Mouse (Mus musculus): ENCODE results near the gene Spock1.
"Not testable (repeated sequence)": the region's sequence is repeated elsewhere in the genome, so short reads cannot be mapped to it uniquely, and the experiment has no call there.

Gene Spock1

GRCm38 (mm10) chr13:57595032-57595760, 312.9 kb downstream of the Spock1 start:
- DNase-seq (ENCODE audit: low spot score in 2 of 2), result no peak

GRCm38 (mm10) chr13:57589338-57589914, 318.7 kb downstream of the Spock1 start:
- DNase-seq (ENCODE audit: low spot score in 2 of 2), result not testable (repeated sequence)

GRCm38 (mm10) chr13:57588558-57589273, 319.4 kb downstream of the Spock1 start:
- peak in 1 of 2 experiments; percentile 4 for DNase-seq (ENCODE audit: low spot score in 2 of 2)

GRCm38 (mm10) chr13:57585131-57585530, 323.0 kb downstream of the Spock1 start:
- DNase-seq (ENCODE audit: low spot score in 2 of 2), result no peak

DNA sequence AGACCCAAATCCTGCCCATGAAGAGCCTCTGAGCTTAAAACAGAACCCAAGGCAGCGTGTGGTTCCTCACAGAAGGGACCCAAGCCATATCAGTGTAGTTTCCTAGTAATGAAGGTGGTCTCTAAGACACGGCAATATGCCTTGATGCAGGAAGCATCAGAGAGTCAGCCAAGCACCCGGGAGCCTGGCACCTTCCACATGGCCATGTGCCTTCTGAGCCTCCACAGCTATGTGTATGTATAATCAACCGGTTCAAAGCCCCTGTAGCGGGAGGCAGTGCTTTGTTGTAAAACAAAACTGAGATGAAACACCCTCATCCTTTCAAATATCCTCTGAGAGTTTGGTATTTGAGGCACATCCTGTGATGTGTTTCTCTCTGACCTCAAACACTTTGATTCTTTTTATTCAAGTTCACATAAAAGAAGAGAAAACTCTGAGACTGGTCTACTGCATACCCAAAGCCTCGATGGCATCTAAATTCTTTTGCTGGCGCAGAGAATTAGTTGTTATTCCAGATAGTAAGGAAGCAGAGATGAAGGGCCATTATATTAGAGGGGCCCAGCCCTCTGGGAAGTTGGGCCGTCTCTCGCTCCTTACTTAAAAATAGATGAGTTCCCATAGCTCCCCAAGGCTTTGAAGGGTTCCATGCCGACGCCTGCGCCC, 325.7 kb downstream of the Spock1 start:
- DNase-seq (ENCODE audit: low spot score in 2 of 2), result no peak

DNA sequence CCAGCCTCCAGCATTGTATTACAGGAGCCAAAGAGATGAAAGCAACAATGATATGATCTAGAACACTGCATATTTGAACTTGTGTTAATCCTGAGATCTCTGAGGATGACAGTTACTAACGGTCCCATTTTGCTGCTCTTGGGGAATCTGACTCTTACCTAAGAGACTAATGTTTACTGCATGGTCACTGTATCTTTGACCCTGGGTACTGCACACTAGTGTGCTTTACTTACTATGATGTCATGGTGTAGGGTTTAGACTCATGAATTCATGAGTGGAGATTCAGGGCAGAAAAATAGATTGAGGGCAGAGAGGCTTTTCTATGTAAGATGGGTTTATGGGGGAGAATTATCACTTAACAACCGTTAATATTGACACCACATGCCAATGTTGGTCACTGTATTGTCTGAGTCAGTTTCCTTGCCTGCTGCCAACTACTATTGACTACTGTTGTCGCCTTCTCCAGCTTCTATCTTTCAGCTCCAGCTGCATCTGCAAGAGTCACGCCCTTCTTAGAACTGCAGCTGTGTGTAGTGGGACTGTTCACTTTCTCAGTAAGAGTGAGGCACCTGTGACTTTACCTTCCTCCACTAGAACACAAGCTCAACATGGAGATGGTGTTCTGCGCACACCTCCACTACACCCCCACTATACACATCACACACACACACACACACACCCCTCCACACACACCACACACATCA, 330.4 kb downstream of the Spock1 start:
- no peak for DNase-seq (ENCODE audit: low spot score in 2 of 2)

DNA sequence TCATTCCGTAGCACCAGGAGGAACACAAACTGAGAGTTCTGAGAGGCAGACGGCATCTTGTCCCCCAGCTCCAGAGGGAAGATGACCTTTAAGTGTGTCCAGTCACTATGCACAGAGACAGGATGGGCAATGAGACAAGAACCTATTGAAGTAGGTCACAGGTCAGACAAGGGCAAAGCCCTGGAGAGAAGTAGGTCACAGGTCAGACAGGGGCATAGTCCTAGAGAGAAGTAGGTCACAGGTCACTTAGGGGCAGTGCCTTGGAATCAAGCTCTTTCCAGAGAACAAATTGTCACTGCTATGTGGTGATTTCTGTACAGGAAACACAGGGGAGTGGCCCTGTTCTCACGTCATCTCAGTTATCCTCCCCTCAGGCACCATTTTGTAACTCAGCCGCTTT, 334.6 kb downstream of the Spock1 start:
- DNase-seq (ENCODE audit: low spot score in 2 of 2), result no peak

DNA sequence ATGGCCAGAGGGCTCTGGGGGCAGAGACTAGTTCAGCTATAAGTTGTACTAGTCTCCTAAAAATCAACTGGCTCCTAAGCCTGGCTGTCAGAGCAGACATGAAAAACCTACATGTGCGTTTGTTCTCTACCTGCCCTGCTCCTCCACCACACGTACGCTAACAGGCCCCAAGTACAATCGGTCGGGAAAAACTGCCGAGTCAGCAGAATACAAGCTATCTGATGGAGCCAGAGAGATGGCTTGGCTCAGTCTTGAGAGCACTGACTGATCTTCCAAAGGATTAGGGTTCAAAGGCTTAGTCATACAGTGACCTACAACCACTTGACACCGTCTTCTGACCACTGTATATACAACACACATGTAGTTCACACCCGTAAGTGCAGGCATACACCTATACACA, 339.7 kb downstream of the Spock1 start:
- DNase-seq (ENCODE audit: low spot score in 2 of 2), result no peak

DNA sequence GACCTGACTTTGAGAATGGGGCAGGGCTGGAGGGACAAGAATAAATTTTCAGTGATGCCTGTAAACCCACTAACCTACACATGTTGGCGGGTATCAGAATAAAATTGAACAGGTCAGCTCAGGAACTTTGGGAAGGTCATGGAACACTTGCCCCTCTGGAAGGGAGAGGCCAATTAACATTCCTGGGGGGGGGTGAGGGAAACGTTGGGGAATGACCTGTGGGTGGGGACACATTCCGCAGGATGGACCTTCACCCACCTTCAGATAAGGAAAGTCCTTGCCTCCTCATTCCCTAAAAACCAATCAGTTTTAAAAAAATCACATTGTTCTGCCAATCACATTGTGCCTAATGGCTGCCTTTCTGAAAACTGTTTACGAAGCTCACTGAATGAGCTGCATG, 352.9 kb downstream of the Spock1 start:
- DNase-seq (ENCODE audit: low spot score in 2 of 2), result no peak

GRCm38 (mm10) chr13:57549743-57550142, 358.4 kb downstream of the Spock1 start:
- no peak for DNase-seq (ENCODE audit: low spot score in 2 of 2)

DNA sequence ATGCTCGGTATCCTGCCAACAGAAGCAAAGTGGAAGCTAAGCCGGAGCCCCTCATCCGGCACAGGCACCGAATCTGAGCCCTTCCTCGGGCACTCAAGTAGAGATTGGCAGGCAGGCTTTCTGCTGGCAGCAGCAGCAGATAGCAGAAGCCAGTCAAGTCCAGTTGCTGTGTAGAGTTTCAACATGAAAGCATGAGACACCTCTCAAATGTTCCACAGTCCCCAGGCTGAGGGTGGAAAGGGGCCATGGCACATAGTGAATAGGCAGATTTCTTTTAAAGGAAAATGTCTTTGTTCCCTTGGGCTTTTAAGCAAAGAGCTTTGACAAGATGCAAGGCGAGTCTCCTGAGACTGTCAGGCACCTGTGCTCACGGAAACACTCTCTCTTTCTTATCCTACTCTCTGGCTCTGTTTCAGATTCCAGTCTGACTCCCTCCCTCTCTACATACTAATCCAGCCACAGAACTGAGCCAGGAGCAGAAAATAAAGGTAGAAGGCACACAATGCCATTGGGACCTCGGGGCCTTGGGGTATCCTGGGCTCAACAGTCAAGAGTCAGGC, 371.1 kb downstream of the Spock1 start:
- no peak for DNase-seq (ENCODE audit: low spot score in 2 of 2)

GRCm38 (mm10) chr13:57534325-57534724, 373.8 kb downstream of the Spock1 start:
- DNase-seq (ENCODE audit: low spot score in 2 of 2), result peak in 1 of 2 experiments; percentile 5

GRCm38 (mm10) chr13:57525946-57526345, 382.2 kb downstream of the Spock1 start:
- DNase-seq (ENCODE audit: low spot score in 2 of 2), result no peak

- DNase-seq (ENCODE audit: low spot score in 2 of 2), result no peak
Observed at GRCm38 (mm10) chr13:57524546-57524945, 383.6 kb downstream of the Spock1 start.

DNA sequence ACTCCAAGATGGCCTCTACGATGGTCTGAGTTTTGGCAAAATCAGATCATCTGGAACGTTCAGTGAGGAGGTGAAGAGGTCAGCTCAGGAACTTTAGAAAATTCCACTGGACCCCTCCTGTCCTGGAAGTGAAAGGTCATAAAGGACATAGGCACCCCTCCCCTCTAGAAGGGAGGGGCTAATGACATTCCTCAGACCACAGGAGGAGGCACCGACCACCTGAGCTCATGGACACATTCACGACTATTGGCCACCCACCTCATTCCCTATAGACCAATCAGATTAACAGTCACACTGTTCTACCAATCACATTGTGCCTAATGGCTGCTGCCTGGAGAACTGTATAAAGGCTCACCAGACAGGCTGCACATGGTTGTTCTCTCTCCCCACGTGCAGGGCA, 384.8 kb downstream of the Spock1 start:
- no peak for DNase-seq (ENCODE audit: low spot score in 2 of 2)

DNA sequence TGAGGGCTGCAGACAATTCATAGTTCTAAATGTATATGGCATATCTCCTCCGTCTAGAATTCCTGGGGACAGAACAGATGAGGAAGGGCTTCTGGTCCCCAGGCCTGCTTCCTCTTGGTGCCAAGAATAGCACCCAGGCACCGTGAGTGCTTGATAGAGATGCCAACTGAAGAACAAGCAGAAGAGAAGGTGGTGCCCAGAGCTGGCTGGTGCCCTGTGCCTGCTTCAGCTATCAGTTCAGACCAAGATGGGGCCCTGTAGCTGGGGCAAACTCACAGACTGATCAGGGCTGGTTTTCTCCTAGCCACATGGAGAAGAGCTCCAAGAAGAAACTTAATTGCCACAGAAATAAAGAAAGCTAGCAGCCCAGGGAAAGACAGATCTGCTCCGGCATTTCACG, 385.8 kb downstream of the Spock1 start:
- no peak for DNase-seq (ENCODE audit: low spot score in 2 of 2)

DNA sequence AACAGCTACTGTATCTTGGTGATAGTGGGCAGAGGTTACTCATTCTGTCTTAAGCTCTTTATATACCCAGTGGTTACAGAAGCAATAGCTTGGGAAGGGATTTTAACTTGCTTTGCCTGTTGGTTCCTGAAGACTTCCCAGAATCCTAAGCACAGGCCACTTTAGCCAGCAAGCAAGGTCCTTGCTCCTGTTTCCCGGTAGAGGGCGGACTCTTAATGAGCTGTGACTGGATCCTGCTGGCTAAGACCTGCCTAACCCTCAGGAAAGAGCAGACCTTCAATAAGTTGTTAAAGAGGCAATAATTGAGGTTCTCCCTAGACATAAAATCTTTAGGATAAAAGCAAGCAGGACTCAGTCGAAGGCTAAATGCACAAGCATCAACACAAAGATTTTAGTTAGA, 387.0 kb downstream of the Spock1 start:
- no peak for DNase-seq (ENCODE audit: low spot score in 2 of 2)

- DNase-seq (ENCODE audit: low spot score in 2 of 2), result no peak
Observed at GRCm38 (mm10) chr13:57519790-57520189, 388.3 kb downstream of the Spock1 start.

DNA sequence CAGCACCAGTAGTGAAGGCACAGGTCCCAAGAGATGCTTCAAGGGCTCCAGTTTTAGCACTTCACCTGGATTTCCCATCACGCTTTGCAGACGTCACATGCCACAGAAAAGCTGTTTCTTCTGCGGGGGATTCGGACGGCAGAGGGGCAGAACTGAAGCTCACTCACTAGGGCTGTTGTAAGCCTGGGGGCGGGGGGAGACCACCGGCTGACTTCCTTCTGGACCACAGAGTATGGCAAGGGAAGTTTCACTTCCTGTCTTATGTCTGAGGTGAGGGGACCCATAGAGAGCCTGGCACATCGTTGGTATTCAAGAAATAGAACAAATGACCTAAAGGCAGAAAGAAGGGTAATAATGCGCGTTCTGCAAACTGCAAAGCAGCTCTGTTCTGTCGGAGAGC, 392.4 kb downstream of the Spock1 start:
- no peak for DNase-seq (ENCODE audit: low spot score in 2 of 2)

DNA sequence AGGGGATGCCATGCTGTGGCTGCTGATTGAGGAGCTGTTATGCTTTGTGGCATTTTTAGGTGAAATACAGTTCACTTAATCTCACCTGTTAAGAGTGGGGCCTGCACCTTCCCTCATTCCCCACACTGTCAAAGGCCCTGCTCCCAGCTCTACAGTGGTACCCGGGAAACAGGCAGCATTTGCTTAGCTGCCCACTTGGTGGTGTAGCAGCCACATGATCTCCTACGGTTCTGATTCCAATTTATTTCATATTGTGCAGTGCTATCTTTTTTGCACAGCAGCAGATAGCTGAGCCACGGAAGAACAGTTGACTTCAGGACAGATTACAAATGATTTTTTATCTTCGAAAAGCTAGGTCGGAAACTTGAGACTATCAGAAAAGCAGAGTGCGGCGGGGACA, 406.6 kb downstream of the Spock1 start:
- no peak for DNase-seq (ENCODE audit: low spot score in 2 of 2)

DNA sequence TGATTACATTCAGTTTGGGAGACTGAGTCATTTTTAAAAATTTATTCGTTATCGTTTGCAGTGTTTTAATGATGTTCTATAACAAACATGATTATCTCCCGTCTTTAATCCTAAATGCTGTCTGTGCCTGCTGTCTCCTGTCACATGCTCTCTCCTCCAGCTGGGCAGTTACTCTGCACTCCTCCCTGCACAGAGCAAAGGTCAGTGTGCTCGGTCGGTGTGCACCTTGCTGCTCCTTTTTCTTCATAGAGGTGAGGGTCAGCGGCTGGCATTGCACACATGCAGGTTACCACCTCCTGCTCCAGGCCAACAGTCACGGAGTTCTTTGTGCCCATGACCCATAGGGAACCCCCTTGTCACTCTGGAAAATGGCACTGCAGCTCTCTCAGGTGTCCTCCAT, 411.4 kb downstream of the Spock1 start:
- no peak for DNase-seq (ENCODE audit: low spot score in 2 of 2)

DNA sequence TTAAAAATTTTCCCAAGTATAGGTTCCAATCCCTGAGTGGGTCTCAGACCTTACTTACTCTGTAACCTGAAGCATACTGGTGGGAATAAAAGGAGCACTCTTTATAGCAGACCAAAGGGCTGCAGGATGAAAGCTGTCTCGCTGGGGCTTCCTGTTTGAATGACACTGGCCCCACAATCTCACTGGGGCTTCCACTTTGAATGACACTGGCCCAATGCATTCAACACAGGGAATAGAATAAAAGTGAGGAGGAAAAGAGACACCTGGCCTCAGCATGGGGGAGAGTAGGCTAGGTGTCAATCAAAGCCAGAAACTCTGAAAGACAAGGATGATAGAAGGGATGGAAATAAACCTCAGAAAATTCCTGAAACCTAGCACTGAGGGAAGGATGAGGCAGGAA, 413.3 kb downstream of the Spock1 start:
- DNase-seq (ENCODE audit: low spot score in 2 of 2), result no peak

All from urinary bladder, postnatal 36 days (tissue).